Mouse (Mus musculus): ENCODE results near the gene Lce3c. TPM values are rescaled to one million over a fixed set of nuclear protein-coding genes. Genes with fewer than 3 reads are reported as not detected.

The Lce3c gene
- total RNA-seq (2021): not detected
- long read RNA-seq, experiment 1: 0 reads
- long read RNA-seq, experiment 2: 0 reads

DNA sequence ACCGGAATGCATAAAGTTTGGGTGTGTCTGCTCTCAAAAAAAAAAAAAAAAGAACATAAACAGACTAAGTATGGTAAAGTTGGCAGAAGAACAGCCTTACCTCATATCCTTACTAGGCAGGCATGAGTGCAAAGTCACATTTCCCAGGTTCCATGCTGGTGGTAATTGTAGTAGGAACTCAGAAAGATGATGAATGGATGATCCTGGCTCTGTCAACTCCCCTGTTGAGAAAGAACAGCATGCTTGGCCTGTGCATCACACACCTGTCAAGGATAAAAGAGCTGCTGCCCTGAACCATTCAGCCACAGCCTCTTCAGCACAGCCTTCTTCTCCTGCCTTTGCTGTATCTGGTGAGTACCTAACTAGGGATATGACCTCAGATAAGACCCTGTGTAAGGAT, at the start of gene Lce3c:
TSS of gene Lce3c (plus strand) at position 301 of the 400 bp plus-strand sequence.
- DNase-seq (ENCODE audit: low spot score in 2 of 2): no peak

- DNase-seq (ENCODE audit: low spot score in 2 of 2): no peak
Measured at GRCm38 (mm10) chr3:92894489-92894888, 49.8 kb upstream of the Lce3c start.

GRCm38 (mm10) chr3:92902992-92903391, 41.3 kb upstream of the Lce3c start:
- no peak for DNase-seq (ENCODE audit: low spot score in 2 of 2)

GRCm38 (mm10) chr3:92903640-92904039, 40.6 kb upstream of the Lce3c start:
- no peak for DNase-seq (ENCODE audit: low spot score in 2 of 2)

GRCm38 (mm10) chr3:92905182-92905581, 39.1 kb upstream of the Lce3c start:
- no peak for DNase-seq (ENCODE audit: low spot score in 2 of 2)

DNA sequence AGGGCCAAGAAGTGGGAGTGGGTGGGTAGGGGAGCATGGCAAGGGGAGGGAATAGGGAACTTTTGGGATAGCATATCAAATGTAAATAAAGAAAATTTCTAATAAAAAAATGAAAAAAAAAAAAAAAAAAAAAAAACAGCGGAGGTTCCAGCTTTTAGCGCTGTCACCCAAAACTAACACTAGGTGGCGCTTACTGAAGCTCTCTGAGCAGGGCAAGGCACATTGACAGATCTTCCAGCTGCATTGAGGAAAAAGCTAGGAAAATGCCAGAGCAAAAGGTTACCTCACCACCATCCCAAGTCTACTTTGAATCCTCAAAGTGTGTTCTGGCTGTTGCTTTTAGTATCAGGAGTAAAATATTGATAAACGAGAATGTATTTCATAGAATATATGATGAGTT, 36.7 kb upstream of the Lce3c start:
- DNase-seq (ENCODE audit: low spot score in 2 of 2): no peak

DNA sequence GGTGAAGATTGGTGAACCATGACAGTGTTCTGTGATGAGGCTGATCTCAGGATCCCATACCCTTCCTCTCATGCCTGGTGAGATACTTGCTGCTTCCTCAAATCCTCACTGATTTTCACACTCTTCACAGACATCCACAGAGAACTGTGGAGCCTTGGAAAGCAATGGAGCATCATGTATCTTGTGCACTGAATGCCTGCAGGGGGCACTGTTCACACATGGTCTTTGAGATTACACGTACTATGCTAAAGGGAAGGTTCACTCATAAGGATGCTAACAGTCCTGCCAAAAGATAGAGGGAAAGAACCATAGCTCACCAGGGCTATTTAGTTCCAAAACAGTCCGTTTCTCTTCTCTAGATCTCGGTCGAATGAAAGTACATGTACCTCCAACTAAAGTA, 23.9 kb upstream of the Lce3c start:
- no peak for DNase-seq (ENCODE audit: low spot score in 2 of 2)

- no peak for DNase-seq (ENCODE audit: low spot score in 2 of 2)
Measured at GRCm38 (mm10) chr3:92926130-92926529, 18.2 kb upstream of the Lce3c start, which contains the start of gene Lce3a. Gene Lce3a (minus strand): TSS chr3:92926230.

- no peak for DNase-seq (ENCODE audit: low spot score in 2 of 2)
Measured at GRCm38 (mm10) chr3:92932679-92933078, 11.6 kb upstream of the Lce3c start, which contains the start of gene Lce3b. Gene Lce3b (plus strand): TSS chr3:92932979.

DNA sequence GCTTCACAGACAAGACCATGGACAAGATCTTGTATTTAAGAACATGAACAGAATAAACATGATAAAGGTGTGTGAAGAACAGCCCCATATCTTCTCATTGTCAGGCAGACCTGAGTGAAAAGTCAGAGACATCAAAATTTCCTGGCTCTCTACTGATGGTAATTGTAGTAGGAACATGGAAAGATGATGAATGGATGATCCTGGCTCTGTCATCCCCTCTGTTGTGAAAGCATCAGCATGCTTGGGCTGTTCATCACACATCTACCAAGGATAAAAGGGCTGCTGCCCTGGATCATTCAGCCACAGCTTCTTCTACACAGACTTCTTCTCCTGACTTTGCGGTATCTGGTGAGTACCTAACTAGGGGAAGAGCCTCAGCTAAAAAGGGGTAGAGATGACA, 12.8 kb downstream of the Lce3c start, which contains the start of gene Lce3d:
TSS of gene Lce3d (plus strand) at position 301 of the 400 bp plus-strand sequence.
- no peak for DNase-seq (ENCODE audit: low spot score in 2 of 2)

- no peak for DNase-seq (ENCODE audit: low spot score in 2 of 2)
Measured at GRCm38 (mm10) chr3:92966761-92967160, 22.5 kb downstream of the Lce3c start, which contains the start of gene Lce3e. Gene Lce3e (plus strand): TSS chr3:92967061.

- no peak for DNase-seq (ENCODE audit: low spot score in 2 of 2)
Measured at GRCm38 (mm10) chr3:92978484-92978883, 34.2 kb downstream of the Lce3c start.

DNA sequence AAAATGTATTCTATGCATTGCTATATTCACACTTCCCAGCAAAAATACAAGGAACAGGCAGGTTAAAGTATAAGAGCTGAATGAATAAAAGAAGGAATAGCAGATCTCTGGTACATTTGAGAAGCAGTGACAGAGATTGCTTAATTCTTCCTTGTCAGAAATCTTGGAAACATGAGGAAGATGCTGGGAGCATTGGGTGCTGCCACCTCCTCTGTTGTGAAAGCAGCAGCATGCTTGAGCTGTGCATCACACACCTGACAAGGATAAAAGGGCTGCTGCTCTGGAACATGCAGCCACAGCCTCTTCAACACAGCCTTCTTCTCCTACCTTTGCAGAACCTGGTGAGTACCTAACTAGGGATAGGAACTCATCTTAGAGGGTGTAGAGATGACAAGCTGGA, 47.6 kb downstream of the Lce3c start, which contains the start of gene Lce3f:
TSS of gene Lce3f (plus strand) at position 301 of the 400 bp plus-strand sequence.
- no peak for DNase-seq (ENCODE audit: low spot score in 2 of 2)

Other genes with a start within 250 kb of the Lce3c start
- not detected for gene Lce1e, start 235.4 kb upstream of the Lce3c start, total RNA-seq (2021)
- gene Lce1f, start 224.1 kb upstream of the Lce3c start, total RNA-seq (2021): not detected
- gene Gm38119, start 205.4 kb upstream of the Lce3c start, total RNA-seq (2021): not detected
- not detected for gene Lce1g, start 192.1 kb upstream of the Lce3c start, total RNA-seq (2021)
- gene Lce1h, start 179.4 kb upstream of the Lce3c start, total RNA-seq (2021): not detected
- gene Lce1i, start 165.6 kb upstream of the Lce3c start, total RNA-seq (2021): not detected
- gene Lce1j, start 154.0 kb upstream of the Lce3c start, total RNA-seq (2021): not detected
- not detected for gene Lce1k, start 136.6 kb upstream of the Lce3c start, total RNA-seq (2021)
- gene Kprp, start 117.2 kb upstream of the Lce3c start, total RNA-seq (2021): not detected
- not detected for gene Lce1l, start 93.2 kb upstream of the Lce3c start, total RNA-seq (2021)
- not detected for gene 2310050C09Rik, start 74.3 kb upstream of the Lce3c start, total RNA-seq (2021)
- gene Lce3a, start 18.3 kb upstream of the Lce3c start, total RNA-seq (2021): not detected
- not detected for gene Lce3b, start 11.5 kb upstream of the Lce3c start, total RNA-seq (2021)
- not detected for gene Lce3d, start 12.9 kb downstream of the Lce3c start, total RNA-seq (2021)
- gene Lce3e, start 22.6 kb downstream of the Lce3c start, total RNA-seq (2021): not detected
- not detected for gene Lce3f, start 47.7 kb downstream of the Lce3c start, total RNA-seq (2021)
- gene Crct1, start 71.2 kb downstream of the Lce3c start, total RNA-seq (2021): not detected
- not detected for gene Lce1m, start 74.6 kb downstream of the Lce3c start, total RNA-seq (2021)
- gene Gm4858, start 124.3 kb downstream of the Lce3c start, total RNA-seq (2021): not detected
- gene Crnn, start 200.3 kb downstream of the Lce3c start, total RNA-seq (2021): not detected

Data from adrenal gland, postnatal 4 days (tissue).